Mouse (Mus musculus) kidney, embryonic 14.5 days (tissue): ENCODE measurements around the gene Bcor. TPM values are rescaled to one million over a fixed set of nuclear protein-coding genes. Genes with fewer than 3 reads are reported as not detected.
A peak's percentile ranks its signal among the peaks of the same experiment; 100 is the strongest.

ENCODE experiments used
- ATAC-seq: fragments of 200-750 bp; cut with Nextera tagmentation; 2 replicates; pipeline ENCODE4 v1.8.0; 2017; ENCODE audit warnings: moderate number of reproducible peaks, mild to moderate bottlenecking, moderate TSS enrichment, moderate library complexity; ENCODE audit not compliant: low FRiP score, low TSS enrichment
- H3K27ac ChIP-seq: fragments of 300-500 bp; sonication (generic); 2 replicates; pipeline ENCODE4 v1.5.1; 2014; ENCODE audit warnings: low read depth, mild to moderate bottlenecking, low read length, moderate library complexity, mixed read lengths
- H3K27me3 ChIP-seq: fragments of 300-500 bp; sonication (generic); 2 replicates; pipeline ENCODE4 v1.6.1; 2014; ENCODE audit warnings: mild to moderate bottlenecking, low read length; ENCODE audit not compliant: control insufficient read depth, insufficient read depth
- H3K36me3 ChIP-seq: fragments of 300-500 bp; sonication (generic); 2 replicates; pipeline ENCODE4 v1.6.1; 2014; ENCODE audit warnings: low read length, mixed read lengths; ENCODE audit not compliant: control insufficient read depth, insufficient read depth
- H3K4me1 ChIP-seq: fragments of 300-500 bp; sonication (generic); 2 replicates; pipeline ENCODE4 v1.6.1; 2014; ENCODE audit warnings: low read length, mixed read lengths; ENCODE audit not compliant: control insufficient read depth, insufficient read depth
- H3K4me2 ChIP-seq: fragments of 300-500 bp; sonication (generic); replicated peaks from 2 replicates; pipeline ENCODE4 v1.6.1; 2014; ENCODE audit warnings: low read depth, mild to moderate bottlenecking, low read length
- H3K4me3 ChIP-seq: fragments of 300-500 bp; sonication (generic); 2 replicates; pipeline ENCODE4 v1.5.1; 2014; ENCODE audit warnings: mild to moderate bottlenecking, low read length
- H3K9ac ChIP-seq: fragments of 300-500 bp; sonication (generic); 2 replicates; pipeline ENCODE4 v1.6.1; 2014; ENCODE audit warnings: low read depth, mild to moderate bottlenecking, low read length, moderate library complexity
- H3K9me3 ChIP-seq: fragments of 300-500 bp; sonication (generic); 2 replicates; pipeline ENCODE4 v1.6.1; 2016; ENCODE audit warnings: low read length; ENCODE audit not compliant: control insufficient read depth
- WGBS: fragments of 180-500 bp; shearing (Covaris S2); extraction: QIAGEN DNeasy Blood & Tissue Kit; methylation state at CpG from one replicate; pipeline ENCODE4 v1.1.7; 2014; 5-methylcytosine and 5-hydroxymethylcytosine counted together
- polyA plus RNA-seq: library from polyadenylated mRNA; unstranded; fragments of >200 nt; fragmentation: Nextera tagmentation; extraction: Ambion mirVana; gene quantifications from 2 replicates; pipeline ENCODE4 v1.2.1, GENCODE M21; 2014

The Bcor gene
- polyA plus RNA-seq: 16.3 and 24.1 TPM in 2 replicates

GRCm38 (mm10) chrX:12159981-12160656 is at the start of gene Bcor:
Bcor (minus strand) TSS chrX:12160355.
- WGBS: 7% methylated on average over 48 of the region's 56 CpGs
- Histone ChIP-seq H3K4me1 (peaks cover 20% of the 10 kb centered on the region), H3K9ac (peak within 1 kb of the TSS; percentile 70), H3K9me3 (no peaks in the 10 kb centered on the region), H3K4me3 (peak within 1 kb of the TSS; percentile 46), H3K27ac (peak within 1 kb of the TSS; percentile 91), H3K36me3 (no peaks in the 10 kb centered on the region), H3K27me3 (peaks cover 20% of the 10 kb centered on the region), H3K4me2 (peak within 1 kb of the TSS; percentile 59)
- ATAC-seq: peak; percentile 61

DNA sequence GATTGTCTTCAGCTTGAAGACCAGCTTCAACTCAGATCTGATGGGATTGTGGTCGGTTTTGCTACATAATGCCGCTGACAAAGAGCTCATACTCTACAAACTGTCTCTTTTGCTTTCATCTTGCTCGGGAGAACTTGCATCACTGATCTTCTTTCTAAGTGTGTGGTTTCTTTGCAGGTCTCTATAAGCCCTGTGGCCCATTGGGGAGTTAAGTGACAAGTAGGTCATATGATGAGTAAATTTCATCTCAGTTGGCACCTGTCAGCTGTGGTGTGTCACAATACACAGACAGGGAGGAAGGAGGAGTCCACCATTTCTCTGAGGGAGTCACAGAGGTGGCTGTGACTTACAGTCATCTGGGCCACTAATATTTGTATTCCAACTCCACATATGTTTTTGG is 42.8 kb upstream of the Bcor start:
- Histone ChIP-seq H3K4me1 (no peaks in the 10 kb centered on the region), H3K4me2 (no peak overlapping the region), H3K27ac (no peak overlapping the region), H3K9me3 (no peaks in the 10 kb centered on the region), H3K27me3 (no peaks in the 10 kb centered on the region), H3K9ac (no peak overlapping the region), H3K4me3 (no peak overlapping the region), H3K36me3 (no peaks in the 10 kb centered on the region)
- no peak for ATAC-seq
- WGBS: 79% methylated on average over 3 of the region's 3 CpGs

GRCm38 (mm10) chrX:12201111-12201510 is 41.0 kb upstream of the Bcor start:
- Histone ChIP-seq H3K4me3 (no peak overlapping the region), H3K4me2 (no peak overlapping the region), H3K4me1 (no peaks in the 10 kb centered on the region), H3K36me3 (no peaks in the 10 kb centered on the region), H3K27me3 (no peaks in the 10 kb centered on the region), H3K27ac (no peak overlapping the region), H3K9me3 (no peaks in the 10 kb centered on the region), H3K9ac (no peak overlapping the region)
- 89% methylated on average over 3 of the region's 3 CpGs for WGBS
- no peak for ATAC-seq

DNA sequence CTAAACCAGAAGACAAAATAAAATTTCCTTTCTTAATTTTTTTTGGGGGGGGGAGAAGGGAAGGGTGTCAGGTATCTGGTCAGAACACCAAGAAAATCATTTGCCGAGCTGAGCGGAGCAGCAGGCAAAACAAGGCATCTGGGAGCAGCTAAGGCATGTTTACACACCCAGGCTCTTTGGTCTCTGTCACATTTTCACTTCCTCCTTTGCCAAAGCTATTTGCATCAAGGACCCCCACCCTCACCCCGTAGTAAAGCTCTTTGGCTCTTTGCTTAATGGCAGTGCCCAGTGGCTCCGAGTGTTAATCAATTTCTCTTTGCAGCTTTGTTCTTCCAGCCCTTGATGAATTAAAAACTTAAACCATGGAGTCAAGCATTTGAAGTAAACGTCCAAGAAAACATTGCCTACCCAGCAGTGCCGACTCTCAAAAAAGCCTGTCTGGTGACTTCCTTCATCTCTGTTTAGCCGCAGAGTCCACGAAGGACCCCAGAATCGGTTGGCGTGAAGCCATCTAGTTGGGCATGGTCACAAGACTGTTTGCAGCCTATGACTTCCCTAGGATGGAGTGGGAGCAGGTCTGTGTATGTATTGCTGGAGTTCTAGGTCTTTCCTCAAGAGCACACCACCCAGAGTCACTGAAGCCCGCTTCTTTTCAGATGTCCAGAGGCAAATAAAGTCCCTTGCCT is 35.2 kb upstream of the Bcor start:
- H3K9ac ChIP-seq: no peak overlapping the region
- no peaks in the 10 kb centered on the region for H3K4me1 ChIP-seq
- H3K36me3 ChIP-seq: no peaks in the 10 kb centered on the region
- H3K4me3 ChIP-seq: no peak overlapping the region
- no peaks in the 10 kb centered on the region for H3K27me3 ChIP-seq
- H3K27ac ChIP-seq: no peak overlapping the region
- no peak for ATAC-seq
- 69% methylated on average over 11 of the region's 11 CpGs for WGBS
- H3K4me2 ChIP-seq: no peak overlapping the region
- no peaks in the 10 kb centered on the region for H3K9me3 ChIP-seq

GRCm38 (mm10) chrX:12192343-12192742 is 32.2 kb upstream of the Bcor start:
- ATAC-seq: no peak
- no peak overlapping the region for H3K9ac ChIP-seq
- H3K36me3 ChIP-seq: no peaks in the 10 kb centered on the region

DNA sequence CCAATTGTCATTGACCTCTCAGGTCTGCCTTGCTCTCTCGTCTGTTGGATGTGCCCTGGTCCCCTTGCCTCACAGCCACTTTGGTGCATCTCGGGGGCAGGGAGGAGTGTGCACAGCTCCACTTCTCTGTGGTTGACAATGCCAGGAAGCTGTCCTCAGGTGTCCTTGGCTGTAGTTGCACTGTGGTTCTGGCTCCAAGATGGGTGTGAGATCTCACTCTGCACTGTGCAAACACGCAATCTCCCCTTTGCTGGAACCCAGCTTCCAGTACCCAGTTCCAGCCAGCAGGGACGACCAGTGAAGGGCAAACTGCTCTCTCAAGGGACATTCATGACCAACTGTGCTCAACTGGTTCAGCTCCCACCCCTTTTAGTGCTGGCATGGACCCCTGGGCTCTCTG is 29.4 kb upstream of the Bcor start:
- ATAC-seq: no peak
- no peak overlapping the region for H3K4me3 ChIP-seq
- H3K27ac ChIP-seq: no peak overlapping the region
- H3K9me3 ChIP-seq: no peaks in the 10 kb centered on the region
- H3K4me2 ChIP-seq: no peak overlapping the region
- H3K9ac ChIP-seq: no peak overlapping the region
- H3K4me1 ChIP-seq: no peaks in the 10 kb centered on the region
- no peaks in the 10 kb centered on the region for H3K27me3 ChIP-seq
- 71% methylated on average over 4 of the region's 4 CpGs for WGBS
- no peaks in the 10 kb centered on the region for H3K36me3 ChIP-seq

More at GRCm38 (mm10) chrX:12192343-12192742, 32.2 kb upstream of the Bcor start:
- 63% methylated on average over 2 of the region's 2 CpGs for WGBS
- no peak overlapping the region for H3K4me3 ChIP-seq
- H3K27me3 ChIP-seq: no peaks in the 10 kb centered on the region
- no peaks in the 10 kb centered on the region for H3K4me1 ChIP-seq
- H3K27ac ChIP-seq: no peak overlapping the region
- no peak overlapping the region for H3K4me2 ChIP-seq
- no peaks in the 10 kb centered on the region for H3K9me3 ChIP-seq

GRCm38 (mm10) chrX:12175198-12175960 is 15.2 kb upstream of the Bcor start:
- Histone ChIP-seq H3K4me3 (no peak overlapping the region), H3K4me2 (no peak overlapping the region), H3K36me3 (no peaks in the 10 kb centered on the region), H3K27me3 (no peaks in the 10 kb centered on the region), H3K27ac (peak overlapping the region; percentile 42; the same call in 1 of the 2 replicates), H3K9me3 (no peaks in the 10 kb centered on the region), H3K9ac (no peak overlapping the region), H3K4me1 (no peaks in the 10 kb centered on the region; the same call in 1 of the 2 replicates)
- ATAC-seq: no peak
- WGBS: 46% methylated on average over 16 of the region's 16 CpGs

GRCm38 (mm10) chrX:12170128-12170527 is 10.0 kb upstream of the Bcor start:
- H3K27me3 ChIP-seq: no peaks in the 10 kb centered on the region
- no peak overlapping the region for H3K27ac ChIP-seq
- H3K4me3 ChIP-seq: no peak overlapping the region
- no peak overlapping the region for H3K4me2 ChIP-seq
- WGBS: 42% methylated on average over 3 of the region's 3 CpGs
- no peak overlapping the region for H3K9ac ChIP-seq
- H3K4me1 ChIP-seq: no peaks in the 10 kb centered on the region
- no peak for ATAC-seq
- no peaks in the 10 kb centered on the region for H3K36me3 ChIP-seq
- no peaks in the 10 kb centered on the region for H3K9me3 ChIP-seq
